Mouse (Mus musculus) urinary bladder, postnatal 10 days (tissue): ENCODE results near the gene Zbtb20.

Experiments
- DNase-seq: peaks from one replicate; pipeline ENCODE4 v3.0.0; 2022; ENCODE audit warnings: low spot score

Gene Zbtb20

DNA sequence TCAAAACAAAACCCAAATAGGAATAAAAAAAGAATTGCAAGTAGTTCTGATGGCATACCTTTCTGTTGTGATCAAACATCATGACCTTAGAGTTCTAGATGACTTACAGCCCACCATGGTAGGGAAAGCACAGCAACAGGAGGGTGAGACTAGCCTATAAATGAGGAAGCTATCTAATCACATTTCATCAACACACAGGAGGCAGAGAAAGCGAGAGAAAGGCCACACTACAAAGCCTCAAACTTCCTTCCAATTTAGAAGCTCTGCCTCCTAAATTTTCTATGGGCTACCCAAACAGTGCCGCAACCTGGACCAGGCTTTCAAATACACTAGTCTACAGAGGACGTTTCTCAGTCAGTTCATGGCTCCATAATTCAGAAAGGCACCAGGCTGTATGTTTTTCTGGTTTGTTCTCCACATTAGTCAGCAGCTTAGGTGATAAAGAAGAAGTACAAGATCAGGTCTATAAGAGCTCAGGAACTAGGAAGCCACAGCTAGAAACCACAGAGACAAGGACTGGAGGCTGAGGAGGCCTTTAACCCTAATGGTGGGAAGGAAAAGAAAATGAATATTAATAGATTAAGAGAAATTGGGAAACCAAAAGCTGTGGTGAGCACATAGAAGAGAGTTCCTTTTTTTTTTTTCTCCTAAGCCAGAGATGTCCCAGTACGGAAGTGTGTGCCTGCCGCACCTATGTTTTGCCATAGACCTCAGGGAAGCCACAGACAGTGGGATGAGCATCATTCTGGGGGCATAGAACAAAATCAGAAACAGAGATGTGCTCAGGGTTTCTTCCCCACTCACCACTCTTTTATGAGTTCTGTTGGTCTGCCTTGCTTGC, 572.7 kb downstream of the Zbtb20 start:
- no peak for DNase-seq

DNA sequence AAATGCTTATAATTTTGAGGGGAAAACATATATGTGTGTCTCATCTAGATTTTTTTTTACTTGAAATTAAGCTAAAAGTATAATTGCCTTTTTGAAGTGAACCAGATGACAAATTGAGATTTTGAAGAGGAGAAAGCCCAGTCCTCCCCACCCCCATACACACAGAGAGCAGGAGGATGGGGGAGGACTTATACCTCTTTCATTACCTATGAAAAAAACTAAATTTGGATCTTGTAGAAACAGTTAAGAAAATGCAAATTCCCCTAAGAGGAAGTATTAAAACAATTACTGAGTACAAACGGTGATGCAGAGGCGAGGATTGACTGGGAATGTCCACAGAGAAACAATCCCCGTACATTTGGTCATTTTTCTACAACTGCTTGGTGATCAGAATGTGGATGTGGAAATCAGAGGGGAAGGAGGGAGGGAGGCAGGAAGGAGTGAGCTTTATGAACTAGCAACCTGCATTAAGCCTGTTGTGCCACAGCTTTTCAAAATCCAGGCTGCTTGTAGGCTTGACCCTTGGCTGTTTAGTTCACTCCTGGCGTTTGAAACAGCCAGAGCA, 578.8 kb downstream of the Zbtb20 start:
- DNase-seq: no peak

DNA sequence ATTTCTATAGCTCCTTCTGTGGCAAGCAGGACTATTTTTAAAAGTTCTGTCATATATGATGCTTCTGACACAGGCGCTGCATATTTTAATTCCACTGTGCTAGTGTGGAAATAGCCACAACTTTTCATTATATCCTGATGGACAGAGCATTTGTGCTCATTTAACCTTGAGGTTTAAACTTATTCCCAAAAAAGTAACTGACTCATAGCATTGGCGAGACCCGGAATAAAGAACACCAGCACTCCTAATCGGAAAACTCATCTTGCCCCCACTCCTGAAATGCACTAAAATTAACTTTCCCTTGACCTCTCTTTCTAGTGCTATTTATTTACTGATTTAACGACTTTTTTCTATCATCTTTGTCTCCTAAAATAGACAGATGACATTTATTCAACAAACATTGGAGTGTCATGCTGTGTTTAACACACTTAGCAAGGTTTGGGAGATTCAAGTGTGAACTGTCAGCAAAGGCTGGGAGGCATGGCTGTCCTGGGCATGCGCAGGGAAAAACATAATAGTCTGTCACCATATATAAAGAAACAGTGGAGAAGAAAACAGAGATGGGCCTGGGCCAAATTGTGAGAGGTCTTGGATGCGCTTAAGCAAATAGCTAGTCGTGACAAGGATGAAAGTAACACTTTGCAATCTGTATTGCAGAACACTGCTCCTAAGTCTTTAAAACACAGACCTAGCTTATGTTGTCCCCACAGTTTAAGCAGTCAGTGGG, 580.9 kb downstream of the Zbtb20 start:
- DNase-seq: no peak

DNA sequence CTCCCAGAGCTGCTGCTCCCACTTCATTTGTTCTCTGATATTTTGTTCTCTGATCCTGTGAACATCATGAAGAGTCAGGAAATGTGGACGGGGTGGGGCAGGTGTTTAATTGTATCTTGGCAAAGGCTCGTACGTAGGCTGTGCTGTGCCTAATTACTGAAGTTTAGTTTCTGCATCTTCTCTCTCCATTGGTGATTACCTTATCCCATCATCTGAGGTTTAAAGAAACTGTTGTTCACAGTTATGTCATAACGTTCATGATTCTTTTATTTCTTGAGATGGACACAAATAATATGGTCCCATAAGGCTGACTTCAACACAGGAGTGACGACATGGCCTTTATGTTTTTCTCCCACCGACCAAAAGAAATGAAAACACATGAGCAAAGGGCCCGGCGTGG, 582.1 kb downstream of the Zbtb20 start:
- DNase-seq: no peak

DNA sequence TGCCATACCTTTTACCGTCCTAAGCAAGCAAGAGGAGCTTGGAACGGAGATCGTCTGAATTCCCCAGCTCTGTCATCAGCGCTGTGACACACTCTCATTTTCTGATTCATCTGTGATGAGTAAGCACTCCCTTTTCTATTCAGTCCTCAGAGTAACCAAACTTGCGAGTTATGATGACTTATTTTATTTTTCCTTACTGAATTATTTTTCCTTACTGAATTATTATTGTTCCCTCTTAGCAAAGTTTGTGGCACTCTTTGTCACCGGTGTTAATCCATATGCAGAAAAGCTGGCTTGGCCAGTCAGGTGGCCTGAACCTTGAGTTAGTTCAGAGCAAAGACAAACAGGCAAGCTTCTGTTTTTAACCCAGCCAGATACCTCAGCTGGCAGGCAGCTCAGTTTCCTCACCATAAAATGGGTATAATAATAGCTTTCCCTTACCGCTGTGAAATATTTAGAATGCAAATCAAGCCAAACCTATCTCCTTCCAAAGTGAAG, 583.1 kb downstream of the Zbtb20 start:
- DNase-seq: no peak

DNA sequence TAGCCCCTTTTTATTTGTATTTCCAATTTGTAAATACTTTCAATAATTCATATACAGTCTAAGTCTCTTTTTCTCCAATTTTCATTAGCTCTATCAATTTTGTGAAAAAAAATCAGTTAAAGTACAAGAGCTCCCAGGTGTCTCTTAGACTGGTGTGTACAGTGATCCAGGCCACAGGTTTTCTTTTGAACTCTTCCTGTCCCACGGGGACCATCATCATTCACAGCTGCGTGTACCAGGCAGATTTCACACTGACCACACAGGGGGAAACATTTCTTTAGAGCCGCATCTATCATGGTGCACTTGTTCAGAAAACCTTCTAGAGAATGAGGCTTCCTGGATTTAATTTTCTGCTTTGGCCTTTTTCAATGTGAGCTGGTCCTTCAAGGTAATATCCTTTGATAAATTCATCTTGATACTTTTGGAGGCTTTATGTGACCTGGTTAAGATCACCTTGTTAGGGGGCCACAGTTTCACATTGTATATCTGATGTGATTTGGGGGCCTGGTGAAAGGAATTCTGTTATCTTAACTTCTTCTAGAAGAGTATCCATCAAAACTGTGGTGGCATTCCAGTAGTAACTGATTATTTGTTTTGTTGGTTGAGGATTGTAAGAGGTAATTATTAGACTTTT, 586.2 kb downstream of the Zbtb20 start:
- DNase-seq: no peak

DNA sequence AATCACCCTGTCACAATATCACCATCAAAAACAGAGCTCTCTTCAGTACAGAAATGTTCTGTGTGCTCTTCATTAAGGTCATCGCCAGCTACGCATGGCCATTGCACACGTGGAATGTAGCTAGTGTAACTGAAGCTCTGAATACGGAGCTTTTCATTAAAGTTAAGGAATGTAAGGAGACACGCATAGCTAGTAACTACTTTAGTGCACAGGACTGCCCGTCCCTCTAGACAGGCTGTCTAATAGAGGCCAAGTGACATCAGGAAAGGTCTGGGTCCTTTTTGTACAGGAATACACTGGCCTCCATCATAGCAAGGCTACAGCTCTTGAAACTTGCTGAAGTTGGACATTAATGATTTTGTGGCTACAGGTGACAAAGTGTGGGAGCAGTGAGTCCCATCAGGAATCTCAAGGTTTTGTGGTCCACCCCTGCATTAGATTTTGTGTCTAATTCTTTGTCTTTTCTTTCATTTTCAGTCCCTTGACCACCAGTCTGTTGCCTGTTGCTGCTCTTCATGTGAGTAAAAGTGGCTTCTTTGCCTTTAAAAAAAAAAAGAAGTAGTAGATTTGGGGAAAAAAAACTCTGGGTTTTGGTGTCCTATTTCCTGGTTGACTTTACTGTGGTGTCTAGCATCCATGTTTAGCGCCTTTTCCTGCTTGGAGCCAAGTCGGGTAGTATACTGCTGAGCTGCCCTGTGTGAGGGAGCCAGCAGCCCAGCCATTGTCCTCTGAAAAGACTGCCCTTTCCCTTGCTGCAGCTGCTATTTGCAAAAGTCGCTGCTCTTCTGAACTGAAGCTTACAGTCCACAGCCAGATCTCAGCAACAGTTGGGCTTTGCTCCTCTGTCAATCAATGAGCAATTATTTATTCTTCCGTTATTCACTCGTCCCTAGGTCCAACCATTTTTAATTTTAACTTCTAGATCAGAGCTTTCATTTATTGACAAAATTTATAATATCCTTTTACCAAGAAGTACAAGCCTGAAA, 587.1 kb downstream of the Zbtb20 start:
- DNase-seq: no peak

DNA sequence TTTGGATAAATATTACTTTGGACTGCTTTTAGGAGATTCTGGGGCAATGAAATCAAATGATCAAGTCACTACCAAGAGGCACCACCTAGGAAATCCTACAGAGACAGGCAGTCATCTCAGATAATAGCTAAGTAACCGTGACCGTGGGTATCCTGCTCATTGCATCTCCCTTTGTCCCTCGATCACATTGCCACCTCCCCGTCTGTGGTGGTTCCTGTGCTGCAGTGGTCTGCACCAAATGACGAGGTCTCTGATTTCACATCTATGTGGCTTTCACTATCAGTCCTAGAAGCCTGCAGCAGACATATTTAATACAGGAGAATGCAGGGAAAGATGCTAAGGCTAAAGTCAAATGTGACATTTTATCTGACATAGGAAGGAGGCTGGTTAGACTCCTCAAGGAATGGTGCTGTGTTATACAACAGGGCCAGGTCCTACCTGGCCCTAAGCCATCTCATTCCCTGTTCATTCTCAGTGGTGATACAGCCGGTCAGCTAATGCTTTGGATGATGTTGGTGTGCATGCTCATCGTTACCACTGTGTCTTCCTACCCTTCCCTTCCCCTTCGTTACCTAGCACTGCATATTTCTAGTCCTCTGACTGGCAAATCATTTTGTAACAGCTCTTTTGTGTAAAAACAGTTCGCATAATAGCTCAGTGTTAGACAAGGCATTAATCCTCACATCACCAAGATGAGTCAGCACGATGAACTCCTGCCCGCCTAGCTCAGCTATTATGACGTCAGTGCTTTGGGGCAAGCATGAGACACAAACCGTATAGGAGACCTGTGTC, 588.2 kb downstream of the Zbtb20 start:
- no peak for DNase-seq

DNA sequence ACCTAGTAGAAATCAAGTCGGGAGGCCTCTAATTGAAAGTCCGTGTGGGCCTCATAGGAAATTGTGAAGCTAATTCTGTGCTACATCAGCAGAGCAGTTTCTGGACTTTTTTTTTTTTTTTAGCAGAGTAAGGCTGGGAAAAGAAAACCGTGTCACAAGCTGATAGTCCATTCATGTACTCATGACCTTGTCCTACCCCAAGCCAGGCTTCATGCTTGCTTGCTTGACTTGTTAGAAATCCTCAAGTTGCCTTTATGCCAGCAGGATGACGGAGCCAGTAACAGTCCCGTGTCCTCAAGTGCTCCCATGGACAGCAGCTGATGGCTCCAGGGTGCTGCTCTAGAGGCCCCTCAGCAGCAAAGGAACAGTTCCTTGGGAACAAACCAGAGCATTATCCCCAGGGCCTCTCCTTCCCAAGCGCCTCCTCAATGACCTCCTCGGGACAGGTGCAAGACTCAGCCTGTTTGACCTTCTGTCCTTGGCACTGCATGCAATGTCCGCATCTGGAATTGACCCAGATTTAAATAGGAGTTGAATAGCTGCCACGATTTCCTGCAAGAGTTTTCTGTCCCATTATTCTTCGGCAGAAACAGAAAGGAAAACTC, 588.9 kb downstream of the Zbtb20 start:
- no peak for DNase-seq

DNA sequence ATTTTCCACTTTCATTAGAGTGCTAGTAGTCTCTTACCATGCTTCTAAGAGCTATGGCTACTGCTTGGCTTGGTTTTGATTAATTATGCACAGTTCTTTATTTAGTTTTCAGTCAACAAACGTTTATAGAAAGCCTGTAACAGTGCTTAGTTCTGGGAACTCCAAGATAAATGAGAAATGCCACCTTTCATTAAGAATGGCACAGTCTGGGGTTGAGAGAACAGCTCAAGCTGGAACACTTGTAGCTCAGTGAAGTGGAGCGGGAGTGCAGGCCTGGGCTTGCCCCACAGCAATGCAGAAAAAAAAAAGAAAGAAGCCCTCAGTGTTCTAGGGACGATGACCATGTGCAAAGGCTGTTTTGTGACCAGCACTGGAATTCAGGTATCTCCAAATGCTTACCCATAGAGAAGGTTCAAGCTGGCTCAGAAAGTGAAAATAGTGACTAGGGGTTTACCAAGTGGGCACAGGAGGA, 589.7 kb downstream of the Zbtb20 start:
- no peak for DNase-seq

DNA sequence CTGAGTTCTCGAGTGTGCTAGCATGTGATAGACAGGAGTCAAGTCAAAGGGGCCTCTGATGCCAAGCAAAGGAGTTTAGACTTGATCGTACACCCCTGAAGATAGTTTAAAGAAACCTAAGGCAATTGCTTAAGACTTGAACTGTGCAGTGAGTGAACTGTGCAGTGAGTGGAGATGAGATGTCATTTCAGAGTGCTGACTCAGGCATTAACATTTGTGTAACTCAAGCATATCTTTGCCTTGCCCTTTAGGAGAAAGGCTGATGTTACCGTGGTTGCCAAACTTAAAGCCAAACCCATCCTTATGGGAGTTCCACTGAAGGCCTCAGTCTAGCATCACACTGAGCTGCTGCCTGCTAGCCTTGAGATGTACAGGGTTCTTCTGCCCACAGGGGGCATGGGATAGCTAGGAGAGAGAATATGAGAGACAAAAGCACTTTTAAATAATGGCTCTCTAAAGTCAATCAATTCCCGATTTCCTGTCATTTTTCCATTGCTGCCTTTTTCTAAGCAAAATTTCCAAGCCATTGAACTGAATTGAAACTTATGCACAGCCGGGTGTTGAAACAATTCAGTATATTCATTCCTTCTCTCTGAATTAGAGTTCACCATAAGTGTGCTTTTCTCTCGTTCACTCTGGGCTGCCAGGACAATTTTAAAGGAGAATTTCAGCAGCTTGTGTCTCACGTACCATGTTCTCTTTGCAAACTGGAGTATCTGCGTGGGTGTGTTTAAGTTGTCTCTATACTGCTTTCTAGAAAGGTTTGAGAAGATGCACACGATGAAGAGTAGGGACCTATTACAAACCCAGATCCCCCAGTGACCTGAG, 590.5 kb downstream of the Zbtb20 start:
- no peak for DNase-seq

DNA sequence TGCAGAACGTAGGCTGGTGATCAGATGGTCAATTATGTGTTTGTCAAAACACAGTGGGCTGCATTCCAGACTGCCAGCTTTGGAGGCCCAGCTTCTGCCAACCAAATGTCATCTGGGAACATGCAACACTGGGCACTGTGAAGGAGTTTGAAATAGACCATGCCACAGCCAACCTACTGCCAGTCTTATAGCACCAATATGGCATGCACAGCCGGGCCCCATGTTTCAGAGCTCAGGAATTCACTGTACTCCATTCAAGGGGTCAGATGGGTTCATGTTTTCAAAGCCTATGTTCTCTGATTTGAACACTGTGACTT, 591.0 kb downstream of the Zbtb20 start:
- DNase-seq: no peak

DNA sequence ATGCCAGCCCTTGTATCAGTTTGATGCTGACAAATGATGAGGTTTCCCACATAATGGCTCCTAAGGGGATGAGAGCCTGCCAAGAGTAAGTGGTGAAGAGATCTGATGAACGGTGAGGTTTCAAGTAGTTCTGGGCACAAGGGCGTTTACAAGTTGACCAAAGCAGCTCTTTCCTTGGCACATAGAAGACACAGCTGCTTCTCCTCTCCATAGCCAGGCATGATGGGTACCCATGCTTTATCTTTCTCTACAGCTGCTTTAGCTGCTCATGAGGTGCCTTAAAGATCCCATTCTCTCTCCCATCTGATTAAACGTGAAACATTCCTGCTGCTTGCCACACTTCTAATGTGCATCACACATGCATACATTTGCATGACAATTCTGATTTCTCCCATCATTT, 595.4 kb downstream of the Zbtb20 start:
- no peak for DNase-seq

DNA sequence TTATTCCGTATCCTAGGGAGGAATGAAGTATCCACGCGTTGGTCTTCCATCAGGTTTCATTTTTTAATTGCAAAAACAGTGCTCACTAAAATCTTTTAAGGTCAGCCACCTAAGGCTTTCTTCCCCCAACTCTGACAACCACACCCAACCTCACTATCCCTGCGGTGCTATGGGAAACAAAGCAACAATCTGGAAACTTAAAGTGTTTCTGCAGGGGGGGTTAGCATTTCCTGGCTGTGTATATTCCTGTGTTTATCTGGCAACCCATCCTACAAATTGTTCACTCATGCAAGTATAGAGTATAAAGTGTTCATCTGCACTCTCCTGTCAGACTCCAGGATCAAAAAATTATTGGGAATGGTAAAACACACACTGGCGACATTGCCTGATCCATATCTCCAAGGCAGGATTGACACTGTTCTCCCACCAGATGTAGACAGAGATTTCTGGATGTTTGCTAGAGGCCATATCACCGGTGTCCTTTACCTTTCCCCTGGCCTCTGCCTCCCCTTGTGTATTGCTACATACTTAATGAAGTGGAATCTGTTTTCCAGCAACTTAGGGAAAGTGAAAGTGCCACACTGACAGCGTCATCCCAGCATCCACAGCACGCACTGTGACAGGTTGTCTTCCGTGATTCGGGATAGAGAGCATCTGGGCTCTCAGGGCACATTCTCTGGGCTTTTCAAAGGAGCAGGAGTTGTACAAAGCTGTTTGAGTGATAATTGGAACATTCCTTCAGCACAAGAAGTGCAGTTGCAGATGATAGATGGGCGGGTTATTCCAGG, 599.5 kb downstream of the Zbtb20 start:
- DNase-seq: no peak

DNA sequence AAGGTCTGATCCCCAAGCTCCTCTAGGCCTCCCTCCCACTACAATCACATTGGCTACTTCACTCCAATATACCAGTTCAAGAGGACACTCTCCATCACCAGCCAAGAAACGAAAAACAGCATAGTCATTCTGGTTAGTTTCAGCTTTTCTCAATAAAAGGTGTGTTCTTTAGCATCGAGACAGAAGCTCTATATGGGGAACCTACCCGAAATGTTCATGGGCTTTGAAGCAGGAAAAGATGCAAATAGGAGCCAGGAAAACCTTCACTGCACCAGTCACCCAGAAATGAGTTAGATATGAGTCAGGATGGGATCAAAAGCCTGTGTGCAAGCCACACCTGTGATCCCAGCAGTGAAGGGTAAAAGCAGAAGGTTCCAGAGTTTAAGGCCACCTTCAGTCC, 601.2 kb downstream of the Zbtb20 start:
- no peak for DNase-seq

DNA sequence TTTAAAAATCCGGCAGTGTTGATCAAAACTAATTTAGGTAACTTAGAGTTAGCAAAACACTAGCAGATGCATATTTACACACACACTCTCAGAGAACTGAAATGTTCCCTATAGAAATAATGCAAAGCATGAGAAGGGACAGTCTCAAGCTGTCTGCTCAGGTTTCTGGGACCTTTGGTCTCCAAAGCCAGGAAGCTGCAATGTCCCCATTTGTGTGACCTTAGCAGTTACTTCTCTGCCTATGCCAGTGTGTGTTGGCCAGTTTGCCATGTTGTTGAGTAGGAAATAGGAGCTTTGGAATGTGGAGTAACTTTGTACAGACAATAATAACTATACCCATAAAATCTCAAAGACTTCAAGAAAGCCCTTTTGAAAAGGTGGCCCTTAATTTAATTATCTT, 602.7 kb downstream of the Zbtb20 start:
- no peak for DNase-seq

DNA sequence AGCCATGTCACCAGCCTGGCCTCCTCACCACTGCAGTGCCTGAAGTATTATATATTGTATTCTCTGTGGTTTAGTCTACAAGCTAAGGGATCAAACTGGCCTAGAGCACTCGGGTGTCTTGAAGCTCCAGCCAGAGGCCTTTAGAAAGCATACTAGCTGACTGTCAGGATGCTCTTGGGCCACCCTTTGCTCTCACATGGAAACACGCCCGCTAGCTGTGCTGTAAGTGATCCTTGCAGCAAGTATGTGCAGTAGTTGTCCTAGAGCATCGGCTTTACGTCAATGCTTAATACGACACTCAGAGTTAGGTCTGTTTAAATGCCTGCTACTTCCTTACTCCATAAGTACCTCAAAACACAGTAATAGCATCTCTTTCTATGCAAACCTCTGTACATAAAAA, 604.9 kb downstream of the Zbtb20 start:
- DNase-seq: no peak

DNA sequence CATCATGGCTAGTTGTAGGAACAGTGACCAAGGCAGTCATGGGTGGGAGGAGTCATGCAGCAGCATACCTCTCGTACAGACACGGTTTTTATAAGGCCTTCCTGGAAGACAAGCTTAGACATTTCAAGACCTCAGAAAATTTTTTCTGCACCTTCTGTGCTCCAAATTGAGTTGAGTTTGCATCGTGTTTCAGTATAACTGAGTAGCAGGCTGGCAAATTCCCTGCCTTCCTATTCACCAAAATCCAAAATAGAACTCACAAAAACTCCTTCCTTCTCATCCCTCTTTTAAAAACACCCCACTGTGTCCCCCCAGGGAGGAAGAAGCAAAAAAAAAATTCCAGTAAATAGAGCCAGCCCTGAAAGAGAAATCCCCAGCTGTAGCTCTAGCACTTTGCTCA, 606.4 kb downstream of the Zbtb20 start:
- DNase-seq: no peak
